In the genomic region with DNA sequence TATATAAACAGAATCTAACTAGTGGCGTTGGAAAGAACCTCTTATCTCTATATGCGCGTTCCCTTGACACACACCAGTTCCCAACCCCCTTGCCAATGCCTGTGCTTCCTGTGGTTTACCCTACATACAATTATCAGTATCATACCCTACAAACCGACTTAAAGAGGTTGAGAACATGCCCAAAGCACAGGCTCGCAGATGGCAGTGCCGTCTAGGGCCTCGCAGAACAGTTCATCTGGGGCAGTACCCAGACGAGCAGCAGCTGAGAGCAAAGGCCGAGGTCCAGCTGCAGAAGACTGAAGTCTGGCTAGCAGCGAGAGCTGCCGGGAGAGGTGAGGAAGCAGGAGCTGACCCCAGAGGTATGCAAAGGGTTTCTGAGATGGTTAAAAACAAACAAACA, we compare ENCODE assay signal across 8 mouse cellular contexts. TPM values are rescaled to one million over a fixed set of nuclear protein-coding genes. Genes with fewer than 3 reads are reported as not detected.
DNase-seq lines count a peak whose midpoint lies in the region; ATAC-seq and TF ChIP-seq lines count a peak whose summit lies in the region.

No protein-coding gene starts in this region.

- H3K27ac ChIP-seq in heart, embryonic 11.5 days (ENCODE audit: low read depth, low read length), result peak overlapping the region; percentile 88
- peak overlapping the region; percentile 54 for H3K27ac ChIP-seq in liver, embryonic 16.5 days (ENCODE audit: low read length)

- peak overlapping the region; percentile 35 for H3K4me2 ChIP-seq in heart, embryonic 11.5 days
- peak overlapping the region; percentile 50 for H3K4me2 ChIP-seq in liver, embryonic 16.5 days (ENCODE audit: low read depth, low read length)

- no peak for TF ChIP-seq CTCF in G1E (IDR thresholded peaks at IDR 0.05; ENCODE audit: low read depth, low read length)

- no peak for ATAC-seq in heart, embryonic 11.5 days (replicated peaks; ENCODE audit: insufficient number of reproducible peaks, low FRiP score, low TSS enrichment)
- ATAC-seq in G1E (ENCODE audit: extremely low read depth, insufficient number of reproducible peaks, low FRiP score, poor library complexity, severe bottlenecking), result peak; percentile 88
- ATAC-seq in liver, embryonic 16.5 days (ENCODE audit: low read depth), result peak; percentile 70

- no peak overlapping the region for H3K4me3 ChIP-seq in heart, embryonic 11.5 days (ENCODE audit: low read depth, low read length)
- peak overlapping the region; percentile 62; the same call in 1 of the 2 replicates for H3K4me3 ChIP-seq in G1E (ENCODE audit: low read depth, low read length)
- no peak overlapping the region for H3K4me3 ChIP-seq in liver, embryonic 16.5 days (ENCODE audit: low read depth, low read length)

- peak overlapping the region; percentile 46; the same call in 1 of the 2 replicates for H3K9ac ChIP-seq in heart, embryonic 11.5 days (ENCODE audit: low read depth, low read length)
- 0 out of 2 replicates have a peak overlapping the region, but pooled peaks have one; percentile 17 for H3K9ac ChIP-seq in liver, embryonic 16.5 days (ENCODE audit: low read depth, low read length)

- intact Hi-C loops in heart, postnatal 14 days (cut with DNase I), result no loop called here

- H3K27me3 ChIP-seq in heart, embryonic 11.5 days (ENCODE audit: control insufficient read depth, insufficient read depth, low read length), result no peaks in the 10 kb centered on the region
- H3K27me3 ChIP-seq in G1E (ENCODE audit: insufficient read depth, low read length), result no peaks in the 10 kb centered on the region
- no peaks in the 10 kb centered on the region for H3K27me3 ChIP-seq in liver, embryonic 16.5 days (ENCODE audit: control insufficient read depth, insufficient read depth, low read depth, low read length)

- peaks cover 25% of the 10 kb centered on the region for H3K4me1 ChIP-seq in heart, embryonic 11.5 days (ENCODE audit: control insufficient read depth, insufficient read depth, low read length)
- H3K4me1 ChIP-seq in G1E (ENCODE audit: insufficient read depth, low read depth, low read length), result peaks cover 66% of the 10 kb centered on the region
- H3K4me1 ChIP-seq in liver, embryonic 16.5 days (ENCODE audit: control insufficient read depth, low read depth, low read length), result peaks cover 16% of the 10 kb centered on the region

- H3K9me3 ChIP-seq in heart, embryonic 11.5 days (replicated peaks; ENCODE audit: control insufficient read depth, low read length), result no peaks in the 10 kb centered on the region
- H3K9me3 ChIP-seq in G1E (replicated peaks), result no peaks in the 10 kb centered on the region
- H3K9me3 ChIP-seq in liver, embryonic 16.5 days (replicated peaks; ENCODE audit: control insufficient read depth, low read length), result no peaks in the 10 kb centered on the region

- WGBS in heart, embryonic 11.5 days (ENCODE audit: insufficient replicate concordance), result 26% methylated on average over 11 of the region's 11 CpGs
- WGBS in liver, embryonic 16.5 days (ENCODE audit: insufficient replicate concordance), result 7% methylated on average over 11 of the region's 11 CpGs

- DNase-seq in heart, postnatal 14 days, result no peak
- peak; percentile 57 for DNase-seq in G1E (ENCODE audit: low spot score)
- DNase-seq in kidney, adult 18-20 months, result peak; percentile 39
- no peak for DNase-seq in left cerebral cortex, adult 11 months (ENCODE audit: low spot score)
- no peak for DNase-seq in urinary bladder, postnatal 36 days (ENCODE audit: low spot score in 2 of 2)
- DNase-seq in frontal cortex, postnatal 14 days (ENCODE audit: low spot score in 2 of 2), result no peak

- H3K36me3 ChIP-seq in heart, embryonic 11.5 days (ENCODE audit: control insufficient read depth, insufficient read depth, low read length), result no peaks in the 10 kb centered on the region
- H3K36me3 ChIP-seq in G1E (replicated peaks), result peaks cover 55% of the 10 kb centered on the region
- H3K36me3 ChIP-seq in liver, embryonic 16.5 days (ENCODE audit: control insufficient read depth, insufficient read depth), result no peaks in the 10 kb centered on the region

RNA-seq across cellular contexts. Expression of a gene that starts 21.5 kb away (rescaled TPM):
- 13.4 and 14.2 TPM in 2 replicates for polyA plus RNA-seq in heart, embryonic 11.5 days (2014; fragmentation: Nextera tagmentation; extraction: Ambion mirVana)
- total RNA-seq in heart, postnatal 14 days (2021), result 10 to 100 TPM; 16.2 to 20.1 TPM
- total RNA-seq in G1E (2014; fragmentation: Nextera tagmentation) (71.9 and 98.5 TPM in 2 replicates), G1E (2017) (12.3 and 13.6 TPM in 2 replicates)
- 25.6 and 34.4 TPM in 2 replicates for polyA plus RNA-seq in G1E (2012)
- 3.7 and 4.3 TPM in 2 replicates for polyA plus RNA-seq in liver, embryonic 16.5 days (2015; fragmentation: Nextera tagmentation; extraction: Ambion mirVana)

Comparison
In these comparisons a context has a peak if more than half of its experiments do, and no peak if none do; other contexts are left out.
1. DNase-seq: peak in G1E (single experiment) and kidney, adult 18-20 months (single experiment); none in heart, postnatal 14 days (0 of 2), left cerebral cortex, adult 11 months (single experiment), urinary bladder, postnatal 36 days (0 of 2) and frontal cortex, postnatal 14 days (0 of 2).